Mouse (Mus musculus) cerebellum, adult 2 months (tissue): ENCODE data around the gene Zdhhc21.

Experiments
- CTCF ChIP-seq: fragments of 200-500 bp; IDR thresholded peaks from 2 replicates; pipeline ENCODE4 v1.5.1; 2011; ENCODE audit warnings: low read depth, mild to moderate bottlenecking, control low read depth, low read length, moderate library complexity, borderline replicate concordance; ENCODE audit not compliant: insufficient read depth
- POLR2A ChIP-seq: fragments of 200-500 bp; IDR thresholded peaks from 2 replicates; pipeline ENCODE4 v1.6.1; 2011; ENCODE audit warnings: low read length, control low read depth, borderline replicate concordance; ENCODE audit not compliant: insufficient read depth

DNA sequence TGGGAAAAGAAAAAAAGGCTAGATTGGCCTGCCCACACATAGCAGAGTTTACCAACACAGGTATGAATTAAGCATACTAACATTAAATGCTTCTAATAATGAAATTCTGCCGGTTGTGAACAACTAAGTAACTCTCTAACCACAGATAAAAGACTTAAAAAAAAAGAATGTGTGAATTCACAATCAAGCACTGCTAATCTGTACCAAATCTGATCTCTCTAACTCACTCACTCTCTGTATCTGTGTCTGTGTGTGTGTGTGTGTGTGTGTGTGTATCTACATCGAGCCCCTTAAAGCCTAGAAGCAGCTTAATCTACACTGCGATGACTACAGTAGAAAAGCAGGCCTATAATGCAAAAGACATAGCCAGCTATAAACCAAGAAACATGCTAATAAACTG lies 2.8 kb downstream of the Zdhhc21 start:
- TF ChIP-seq POLR2A (no peak), CTCF (no peak)
